8 mouse cellular contexts compared by ENCODE assay signal in genomic region chr6:86527766-86528450, GRCm38 (mm10). TPM values are rescaled to one million over a fixed set of nuclear protein-coding genes. Genes with fewer than 3 reads are reported as not detected.
DNase-seq lines count a peak whose midpoint lies in the region; ATAC-seq lines count a peak whose summit lies in the region.

No protein-coding gene starts in this region.

- no peak for ATAC-seq in heart, embryonic 13.5 days (ENCODE audit: extremely low read depth, insufficient number of reproducible peaks, low FRiP score, low TSS enrichment)
- ATAC-seq in hindbrain, embryonic 16.5 days, result no peak
- no peak for ATAC-seq in erythroid progenitor cell, adult 5-6 weeks (replicated peaks; ENCODE audit: low FRiP score, poor library complexity, severe bottlenecking)

- peaks cover 17% of the 10 kb centered on the region for H3K4me1 ChIP-seq in heart, embryonic 13.5 days
- H3K4me1 ChIP-seq in hindbrain, embryonic 16.5 days (ENCODE audit: control insufficient read depth, insufficient read depth, low read depth, low read length), result peaks cover 14% of the 10 kb centered on the region

- WGBS in heart, embryonic 13.5 days, result 24% methylated on average over 3 of the region's 4 CpGs
- 73% methylated on average over 1 of the region's 4 CpGs for WGBS in hindbrain, embryonic 16.5 days

- peaks cover 42% of the 10 kb centered on the region for H3K36me3 ChIP-seq in heart, embryonic 13.5 days
- peaks cover 4% of the 10 kb centered on the region; the same call in 1 of the 2 replicates for H3K36me3 ChIP-seq in hindbrain, embryonic 16.5 days (ENCODE audit: control insufficient read depth, insufficient read depth, low read length)

- H3K27me3 ChIP-seq in heart, embryonic 13.5 days (replicated peaks), result no peaks in the 10 kb centered on the region
- no peaks in the 10 kb centered on the region for H3K27me3 ChIP-seq in hindbrain, embryonic 16.5 days (replicated peaks; ENCODE audit: control insufficient read depth, insufficient read depth, low read length)

- no peak overlapping the region for H3K9ac ChIP-seq in heart, embryonic 13.5 days
- H3K9ac ChIP-seq in hindbrain, embryonic 16.5 days (ENCODE audit: low read depth, low read length), result peak overlapping the region; percentile 91; the same call in 1 of the 2 replicates

- H3K4me2 ChIP-seq in heart, embryonic 13.5 days, result peak overlapping the region; percentile 93
- H3K4me2 ChIP-seq in hindbrain, embryonic 16.5 days (ENCODE audit: low read length), result peak overlapping the region; percentile 72

- DNase-seq in heart, adult 8-10 months (ENCODE audit: low spot score), result no peak
- DNase-seq in cerebellum, postnatal 14 days, result peak; percentile 11 to 25
- peak; percentile 64 for DNase-seq in naive thymus-derived CD4-positive, alpha-beta T cell, adult 2 months (ENCODE audit: low read depth)
- DNase-seq in adrenal gland, postnatal 25 days, result no peak
- DNase-seq in frontal cortex, postnatal 10 days (ENCODE audit: low spot score in 2 of 2), result no peak

- H3K4me3 ChIP-seq in heart, embryonic 13.5 days, result peak overlapping the region; percentile 99
- peak overlapping the region; percentile 81 for H3K4me3 ChIP-seq in hindbrain, embryonic 16.5 days (ENCODE audit: low read length)

- H3K27ac ChIP-seq in heart, embryonic 13.5 days (replicated peaks), result peak overlapping the region; percentile 100
- H3K27ac ChIP-seq in hindbrain, embryonic 16.5 days (ENCODE audit: low read depth, low read length), result peak overlapping the region; percentile 100

- no peaks in the 10 kb centered on the region for H3K9me3 ChIP-seq in heart, embryonic 13.5 days
- no peaks in the 10 kb centered on the region for H3K9me3 ChIP-seq in hindbrain, embryonic 16.5 days (ENCODE audit: control insufficient read depth, low read length)

RNA-seq across cellular contexts. Expression of gene Pcbp1, which starts 1.8 kb away (rescaled TPM):
- 218 and 286 TPM in 2 replicates for polyA plus RNA-seq in heart, embryonic 13.5 days (2015; fragmentation: Nextera tagmentation; extraction: Ambion mirVana)
- 100 to 1,000 TPM; 157 to 166 (median 162) TPM for total RNA-seq in heart, adult 8-10 months (2022)
- 123 and 163 TPM in 2 replicates for polyA plus RNA-seq in hindbrain, embryonic 16.5 days (2015; fragmentation: Nextera tagmentation; extraction: Ambion mirVana)
- total RNA-seq in adrenal gland, postnatal 25 days (2021), result 296 and 313 TPM in 2 replicates
- 145 and 147 TPM in 2 replicates for total RNA-seq in erythroid progenitor cell, adult 5-6 weeks (2015; ENCODE audit: low replicate concordance)
- total RNA-seq in erythroid progenitor cell, adult 5-6 weeks (2017; ENCODE audit: low replicate concordance), result 58.4 and 67.4 TPM in 2 replicates

Comparison
In these comparisons a context has a peak if more than half of its experiments do, and no peak if none do; other contexts are left out.
1. DNase-seq: peak in cerebellum, postnatal 14 days (2 of 2) and naive thymus-derived CD4-positive, alpha-beta T cell, adult 2 months (single experiment); none in heart, adult 8-10 months (single experiment), adrenal gland, postnatal 25 days (single experiment) and frontal cortex, postnatal 10 days (0 of 2).